Mouse (Mus musculus): ENCODE measurements at regions not wholly inside any gene's neighbourhood (a gene's known extent, or its start where the extent isn't known, plus 50 kb on each side); places are given as distances from the start of the nearest gene placed in this dataset.

DNA sequence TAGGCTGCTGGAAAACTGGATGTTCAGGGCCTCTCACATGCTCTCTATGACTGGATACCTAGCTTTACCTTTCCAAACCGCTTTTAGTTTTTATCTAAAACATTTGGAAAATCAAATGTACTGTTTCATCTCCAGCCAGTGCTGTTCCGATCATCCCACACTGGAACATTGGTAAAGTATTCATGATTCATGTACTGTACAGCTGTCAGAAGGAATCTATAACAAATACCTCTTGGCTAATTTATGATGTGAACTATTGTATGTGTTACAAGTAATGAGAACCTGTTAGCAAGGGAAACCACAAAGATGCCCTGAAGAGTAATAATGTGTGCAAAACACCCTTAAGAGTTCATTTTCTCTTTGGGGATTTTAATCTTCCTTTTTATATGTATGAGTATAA is 190.6 kb downstream of the Lurap1l start:
- DNase-seq = no peak
- 81% methylated on average over 2 of the region's 2 CpGs for WGBS
- H3K36me3 ChIP-seq (ENCODE audit: control insufficient read depth, insufficient read depth, low read length) = no peaks in the 10 kb centered on the region
- no peak overlapping the region for H3K27ac ChIP-seq (ENCODE audit: insufficient read depth, low read depth, low read length)
- H3K4me3 ChIP-seq (ENCODE audit: insufficient read depth, low read depth, low read length) = no peak overlapping the region
- H3K4me1 ChIP-seq (ENCODE audit: control insufficient read depth, insufficient read depth, low read length) = no peaks in the 10 kb centered on the region
- no peak for TF ChIP-seq CTCF (conservative IDR thresholded peaks at IDR 0.05; ENCODE audit: insufficient read depth, insufficient read length, low read depth, low read length)
- no peak for TF ChIP-seq POLR2A (IDR thresholded peaks at IDR 0.05; ENCODE audit: low read depth, low read length)
- H3K27me3 ChIP-seq (replicated peaks; ENCODE audit: control insufficient read depth, insufficient read depth, low read length) = no peaks in the 10 kb centered on the region

DNA sequence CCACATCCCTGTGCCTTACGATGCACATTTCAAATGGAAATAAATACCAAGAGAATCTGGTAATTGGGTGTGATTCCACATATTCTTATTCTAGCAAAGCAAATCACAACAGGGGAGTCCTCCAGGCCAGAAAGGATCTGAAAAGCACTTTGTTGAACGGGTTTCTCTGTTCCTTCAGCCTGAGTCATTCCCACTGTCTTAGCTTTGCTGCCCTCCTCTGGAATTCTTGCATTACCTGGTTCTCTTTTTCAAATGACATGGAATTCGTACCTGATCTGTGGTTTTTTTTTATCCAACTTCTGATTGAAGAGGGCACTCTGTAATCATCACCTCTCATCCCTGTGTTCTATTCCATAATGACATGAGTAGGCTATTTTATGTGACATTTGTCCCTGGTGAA is 200.9 kb downstream of the Lurap1l start:
- no peak overlapping the region for H3K27ac ChIP-seq (ENCODE audit: insufficient read depth, low read depth, low read length)

DNA sequence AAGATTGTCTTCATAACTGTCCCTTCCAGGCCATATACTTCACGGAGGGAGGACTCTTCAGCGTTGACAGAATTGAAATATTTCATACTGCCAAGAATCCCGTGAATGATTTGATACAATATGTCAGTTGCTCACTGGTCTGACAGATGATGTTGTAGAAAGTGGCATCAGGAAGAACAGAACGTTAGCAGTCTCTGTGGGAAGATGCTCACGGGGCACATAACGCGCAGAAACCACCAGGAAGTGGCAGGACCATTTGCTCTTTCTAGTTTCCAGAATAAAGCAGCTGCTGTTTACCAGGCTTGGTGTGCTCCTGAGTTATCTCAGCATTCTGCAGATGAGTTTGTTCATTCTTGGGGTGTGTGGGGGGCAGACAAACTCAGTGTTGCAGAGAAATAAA is 206.0 kb downstream of the Lurap1l start:
- 86% methylated on average over 7 of the region's 7 CpGs for WGBS
- TF ChIP-seq CTCF (conservative IDR thresholded peaks at IDR 0.05; ENCODE audit: insufficient read depth, insufficient read length, low read depth, low read length) = no peak
- H3K27ac ChIP-seq (ENCODE audit: insufficient read depth, low read depth, low read length) = no peak overlapping the region
- no peak for DNase-seq
- H3K27me3 ChIP-seq (replicated peaks; ENCODE audit: control insufficient read depth, insufficient read depth, low read length) = no peaks in the 10 kb centered on the region
- no peaks in the 10 kb centered on the region for H3K36me3 ChIP-seq (ENCODE audit: control insufficient read depth, insufficient read depth, low read length)
- no peak overlapping the region for H3K4me3 ChIP-seq (ENCODE audit: insufficient read depth, low read depth, low read length)
- H3K4me1 ChIP-seq (ENCODE audit: control insufficient read depth, insufficient read depth, low read length) = no peaks in the 10 kb centered on the region

More for the DNA sequence above, 200.9 kb downstream of the Lurap1l start:
- H3K27me3 ChIP-seq (replicated peaks; ENCODE audit: control insufficient read depth, insufficient read depth, low read length) = no peaks in the 10 kb centered on the region
- no peaks in the 10 kb centered on the region for H3K4me1 ChIP-seq (ENCODE audit: control insufficient read depth, insufficient read depth, low read length)
- H3K4me3 ChIP-seq (ENCODE audit: insufficient read depth, low read depth, low read length) = no peak overlapping the region
- no peak for DNase-seq
- TF ChIP-seq CTCF (conservative IDR thresholded peaks at IDR 0.05; ENCODE audit: insufficient read depth, insufficient read length, low read depth, low read length) (no peak), POLR2A (IDR thresholded peaks at IDR 0.05; ENCODE audit: low read depth, low read length) (no peak)
- no peaks in the 10 kb centered on the region for H3K36me3 ChIP-seq (ENCODE audit: control insufficient read depth, insufficient read depth, low read length)
- WGBS = 43% methylated on average over 3 of the region's 3 CpGs

DNA sequence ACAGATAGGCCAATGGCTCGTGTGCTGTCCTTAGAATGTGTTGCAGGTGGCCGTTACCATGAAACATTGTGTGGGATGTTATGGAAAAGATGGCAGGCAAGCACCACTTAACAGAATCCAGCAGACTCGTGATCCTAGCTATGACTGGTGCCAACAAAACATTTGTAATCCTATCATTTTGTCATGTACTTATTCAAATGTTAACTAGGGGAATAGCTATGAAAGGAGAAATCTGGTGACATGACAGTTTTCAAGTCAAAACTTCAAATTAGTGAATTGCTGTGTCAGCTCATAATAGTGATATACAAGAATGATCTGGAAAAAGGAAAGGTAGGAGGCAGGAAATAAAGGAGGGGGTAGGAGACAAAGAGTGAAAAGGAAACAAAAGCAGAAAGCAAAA is 213.7 kb downstream of the Lurap1l start:
- H3K36me3 ChIP-seq (ENCODE audit: control insufficient read depth, insufficient read depth, low read length) = no peaks in the 10 kb centered on the region
- DNase-seq = no peak
- TF ChIP-seq POLR2A (IDR thresholded peaks at IDR 0.05; ENCODE audit: low read depth, low read length) = no peak
- no peak for TF ChIP-seq CTCF (conservative IDR thresholded peaks at IDR 0.05; ENCODE audit: insufficient read depth, insufficient read length, low read depth, low read length)
- H3K4me1 ChIP-seq (ENCODE audit: control insufficient read depth, insufficient read depth, low read length) = no peaks in the 10 kb centered on the region
- no peaks in the 10 kb centered on the region; the same call in 1 of the 2 replicates for H3K27me3 ChIP-seq (replicated peaks; ENCODE audit: control insufficient read depth, insufficient read depth, low read length)
- 84% methylated on average over 3 of the region's 3 CpGs for WGBS
- no peak overlapping the region for H3K4me3 ChIP-seq (ENCODE audit: insufficient read depth, low read depth, low read length)
- no peak overlapping the region for H3K27ac ChIP-seq (ENCODE audit: insufficient read depth, low read depth, low read length)

DNA sequence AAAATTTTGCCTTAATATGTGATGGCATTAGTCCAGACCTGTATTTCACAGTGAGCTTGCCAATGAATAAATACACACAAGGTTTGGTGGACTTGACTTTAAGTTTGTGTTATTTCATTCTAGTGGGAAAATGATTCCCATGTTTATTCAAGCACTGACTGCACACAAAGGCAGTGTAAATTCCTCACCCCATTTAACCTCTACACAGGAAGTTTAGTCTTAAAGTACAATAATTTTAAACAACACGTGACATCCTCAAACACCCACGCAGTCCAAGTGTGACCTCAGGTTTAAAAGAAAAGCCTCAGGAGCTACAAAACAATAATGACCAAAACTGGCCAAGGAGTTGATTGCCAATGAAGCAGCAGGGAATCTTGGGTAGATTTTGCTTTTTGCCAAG is 219.4 kb downstream of the Lurap1l start:
- H3K4me1 ChIP-seq (ENCODE audit: control insufficient read depth, insufficient read depth, low read length) = 0 out of 2 replicates have a peak, but pooled peaks cover 2% of the 10 kb centered on the region
- H3K27me3 ChIP-seq (replicated peaks; ENCODE audit: control insufficient read depth, insufficient read depth, low read length) = no peaks in the 10 kb centered on the region
- H3K36me3 ChIP-seq (ENCODE audit: control insufficient read depth, insufficient read depth, low read length) = no peaks in the 10 kb centered on the region
- TF ChIP-seq CTCF (conservative IDR thresholded peaks at IDR 0.05; ENCODE audit: insufficient read depth, insufficient read length, low read depth, low read length) (no peak), POLR2A (IDR thresholded peaks at IDR 0.05; ENCODE audit: low read depth, low read length) (no peak)
- H3K4me3 ChIP-seq (ENCODE audit: insufficient read depth, low read depth, low read length) = no peak overlapping the region
- 15% methylated on average over 2 of the region's 2 CpGs for WGBS
- peak; percentile 17 for DNase-seq
- H3K27ac ChIP-seq (ENCODE audit: insufficient read depth, low read depth, low read length) = no peak overlapping the region

DNA sequence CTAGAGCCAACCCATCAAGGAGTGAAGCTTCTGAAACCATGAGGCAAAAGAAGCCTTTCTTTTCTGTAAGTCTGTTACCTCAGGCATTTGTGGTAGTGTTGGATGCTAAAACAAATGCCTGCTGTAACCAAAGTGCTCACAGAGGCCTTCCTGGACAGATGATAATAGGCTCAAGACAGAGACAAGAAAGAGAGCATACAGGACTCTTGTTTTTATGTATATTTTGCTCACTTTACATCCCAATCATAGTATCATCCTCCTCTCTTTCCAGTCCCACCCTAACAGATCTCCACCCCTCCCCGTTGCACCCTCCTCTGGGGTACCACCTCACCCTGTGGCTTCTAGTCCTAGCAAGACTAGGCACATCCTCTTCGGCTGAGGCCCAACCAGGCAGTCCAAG is 262.7 kb downstream of the Lurap1l start:
- no peaks in the 10 kb centered on the region for H3K4me1 ChIP-seq (ENCODE audit: control insufficient read depth, insufficient read depth, low read length)
- no peak for DNase-seq
- TF ChIP-seq CTCF (conservative IDR thresholded peaks at IDR 0.05; ENCODE audit: insufficient read depth, insufficient read length, low read depth, low read length) (no peak), POLR2A (IDR thresholded peaks at IDR 0.05; ENCODE audit: low read depth, low read length) (no peak)
- 94% methylated on average over 2 of the region's 2 CpGs for WGBS
- no peak overlapping the region for H3K4me3 ChIP-seq (ENCODE audit: insufficient read depth, low read depth, low read length)
- no peaks in the 10 kb centered on the region for H3K36me3 ChIP-seq (ENCODE audit: control insufficient read depth, insufficient read depth, low read length)
- H3K27ac ChIP-seq (ENCODE audit: insufficient read depth, low read depth, low read length) = no peak overlapping the region
- H3K27me3 ChIP-seq (replicated peaks; ENCODE audit: control insufficient read depth, insufficient read depth, low read length) = no peaks in the 10 kb centered on the region

DNA sequence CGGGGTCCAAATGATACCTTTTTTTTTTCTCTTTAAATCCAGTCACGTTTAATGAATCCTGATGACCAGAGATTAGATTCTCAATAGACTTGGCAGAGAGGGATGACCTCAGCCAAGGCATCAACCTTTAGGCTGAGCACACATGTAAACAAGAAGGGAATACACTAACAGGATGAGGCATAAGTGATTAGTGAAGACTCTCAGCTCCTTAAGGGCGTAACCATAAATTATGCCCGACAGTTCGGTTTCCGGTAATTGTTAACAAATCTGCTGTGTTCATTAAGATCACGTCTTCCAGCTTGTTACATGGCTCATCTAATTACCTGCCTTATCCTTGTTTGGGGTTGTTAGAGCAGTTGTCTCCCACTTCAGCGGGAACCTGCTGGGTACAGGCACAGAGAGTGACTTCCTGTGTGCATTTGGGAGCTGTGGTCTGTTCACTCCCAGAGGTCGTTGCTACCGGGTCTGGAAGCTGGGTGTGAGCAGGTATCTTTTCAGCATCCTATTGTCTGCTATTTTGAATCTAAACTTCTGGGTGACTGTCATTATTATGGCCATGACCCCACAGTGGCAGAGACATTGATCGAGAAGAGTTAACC is 265.1 kb downstream of the Mpdz start:
- peak; percentile 49 for DNase-seq
- Histone ChIP-seq H3K4me3 (ENCODE audit: insufficient read depth, low read depth, low read length) (no peak overlapping the region), H3K36me3 (ENCODE audit: control insufficient read depth, insufficient read depth, low read length) (no peaks in the 10 kb centered on the region), H3K4me1 (ENCODE audit: control insufficient read depth, insufficient read depth, low read length) (no peaks in the 10 kb centered on the region), H3K27me3 (replicated peaks; ENCODE audit: control insufficient read depth, insufficient read depth, low read length) (no peaks in the 10 kb centered on the region), H3K27ac (ENCODE audit: insufficient read depth, low read depth, low read length) (peak overlapping the region; percentile 27)
- WGBS = 27% methylated on average over 11 of the region's 11 CpGs
- no peak for TF ChIP-seq CTCF (conservative IDR thresholded peaks at IDR 0.05; ENCODE audit: insufficient read depth, insufficient read length, low read depth, low read length)
- no peak for TF ChIP-seq POLR2A (IDR thresholded peaks at IDR 0.05; ENCODE audit: low read depth, low read length)

Measured in kidney, adult 2 months (tissue).